Mouse (Mus musculus): Measurements from ENCODE around the gene Ss18l2.

The Ss18l2 gene

GRCm38 (mm10) chr9:121704646-121705625 lies 5.2 kb upstream of the Ss18l2 start, which contains the start of gene Sec22c:
Gene Sec22c, minus strand, starts transcription at chr9:121705490.
- peak; percentile 100 for DNase-seq

- DNase-seq: peak; percentile 89
Measured at GRCm38 (mm10) chr9:121706029-121706675, 4.0 kb upstream of the Ss18l2 start.

GRCm38 (mm10) chr9:121707801-121708200 lies 2.3 kb upstream of the Ss18l2 start:
- no peak for DNase-seq

- peak; percentile 91 for DNase-seq
Measured at GRCm38 (mm10) chr9:121708506-121709486, 1.3 kb upstream of the Ss18l2 start.

GRCm38 (mm10) chr9:121710584-121710975 lies 451 bp downstream of the Ss18l2 start:
- no peak for DNase-seq

- DNase-seq: peak; percentile 90
Measured at GRCm38 (mm10) chr9:121717048-121717447, 6.9 kb downstream of the Ss18l2 start.

GRCm38 (mm10) chr9:121718070-121718705 lies 8.1 kb downstream of the Ss18l2 start:
- DNase-seq: no peak

- DNase-seq: peak; percentile 100
Measured at GRCm38 (mm10) chr9:121718792-121719318, 8.7 kb downstream of the Ss18l2 start, which contains the start of gene Nktr. Gene Nktr, plus strand, starts transcription at chr9:121719169.

GRCm38 (mm10) chr9:121719347-121720331 lies 9.5 kb downstream of the Ss18l2 start:
- DNase-seq: peak; percentile 89

- no peak for DNase-seq
Measured at GRCm38 (mm10) chr9:121740490-121740889, 30.4 kb downstream of the Ss18l2 start.

- no peak for DNase-seq
Measured at GRCm38 (mm10) chr9:121741168-121741567, 31.0 kb downstream of the Ss18l2 start.

- no peak for DNase-seq
Measured at GRCm38 (mm10) chr9:121744051-121744450, 33.9 kb downstream of the Ss18l2 start.

- no peak for DNase-seq
Measured at GRCm38 (mm10) chr9:121752774-121753173, 42.6 kb downstream of the Ss18l2 start.

GRCm38 (mm10) chr9:121754624-121755023 lies 44.5 kb downstream of the Ss18l2 start:
- peak; percentile 87 for DNase-seq

GRCm38 (mm10) chr9:121756785-121757184 lies 46.7 kb downstream of the Ss18l2 start:
- DNase-seq: peak; percentile 83

- peak; percentile 89 for DNase-seq
Measured at GRCm38 (mm10) chr9:121757432-121757831, 47.3 kb downstream of the Ss18l2 start.

- DNase-seq: peak; percentile 95
Measured at GRCm38 (mm10) chr9:121757835-121758814, 48.0 kb downstream of the Ss18l2 start.

- DNase-seq: peak; percentile 97
Measured at GRCm38 (mm10) chr9:121759091-121760081, 49.3 kb downstream of the Ss18l2 start, which contains the start of gene Zfp651. Gene Zfp651, plus strand, starts transcription at chr9:121759330.
